Mouse (Mus musculus) midbrain, postnatal 0 days (tissue): ENCODE measurements around the gene Derl3. TPM values are rescaled to one million over a fixed set of nuclear protein-coding genes. Genes with fewer than 3 reads are reported as not detected.
A peak's percentile ranks its signal among the peaks of the same experiment; 100 is the strongest.
"Not testable (repeated sequence)": the region's sequence is repeated elsewhere in the genome, so short reads cannot be mapped to it uniquely, and the experiment has no call there.

ENCODE experiments used
- ATAC-seq: fragments of 200-750 bp; cut with Nextera tagmentation; 2 replicates; pipeline ENCODE4 v1.8.0; 2017; ENCODE audit warnings: moderate number of reproducible peaks, mild to moderate bottlenecking, moderate TSS enrichment, moderate library complexity; ENCODE audit not compliant: low FRiP score
- DNase-seq: peaks from one replicate; pipeline ENCODE4 v3.0.0-alpha.2; 2015; ENCODE audit warnings: low spot score
- H3K27ac ChIP-seq: fragments of 300-500 bp; sonication (generic); 2 replicates; pipeline ENCODE4 v1.5.1; 2014; ENCODE audit warnings: low read depth, mild to moderate bottlenecking, low read length, mixed read lengths
- H3K27me3 ChIP-seq: fragments of 300-500 bp; sonication (generic); 2 replicates; pipeline ENCODE4 v1.6.1; 2014; ENCODE audit warnings: low read length, control low read depth, mixed read lengths; ENCODE audit not compliant: insufficient read depth
- H3K36me3 ChIP-seq: fragments of 300-500 bp; sonication (generic); 2 replicates; pipeline ENCODE4 v1.6.1; 2014; ENCODE audit warnings: low read length, control low read depth, mixed read lengths; ENCODE audit not compliant: insufficient read depth
- H3K4me1 ChIP-seq: fragments of 300-500 bp; sonication (generic); 2 replicates; pipeline ENCODE4 v1.6.1; 2014; ENCODE audit warnings: mild to moderate bottlenecking, control low read depth, antibody characterized with exemption, low read length, mixed read lengths; ENCODE audit not compliant: insufficient read depth
- H3K4me2 ChIP-seq: fragments of 300-500 bp; sonication (generic); 2 replicates; pipeline ENCODE4 v1.6.1; 2014; ENCODE audit warnings: low read depth, mild to moderate bottlenecking, low read length, mixed read lengths; ENCODE audit not compliant: poor library complexity, severe bottlenecking
- H3K4me3 ChIP-seq: fragments of 300-500 bp; sonication (generic); 2 replicates; pipeline ENCODE4 v1.5.1; 2014; ENCODE audit warnings: low read depth, mild to moderate bottlenecking, low read length, moderate library complexity
- H3K9ac ChIP-seq: fragments of 300-500 bp; sonication (generic); replicated peaks from 2 replicates; pipeline ENCODE4 v1.6.1; 2014; ENCODE audit warnings: mild to moderate bottlenecking, low read length, moderate library complexity, mixed read lengths; ENCODE audit not compliant: poor library complexity, severe bottlenecking
- H3K9me3 ChIP-seq: fragments of 300-500 bp; sonication (generic); 2 replicates; pipeline ENCODE4 v1.6.1; 2016; ENCODE audit warnings: low read length, control low read depth
- CTCF ChIP-seq: IDR thresholded peaks from 2 replicates; pipeline ENCODE4 v1.5.1; 2016; ENCODE audit warnings: antibody characterized with exemption, mild to moderate bottlenecking
- WGBS: fragments of 180-500 bp; shearing (Covaris S2); extraction: QIAGEN DNeasy Blood & Tissue Kit; methylation state at CpG from one replicate; pipeline ENCODE4 v1.1.7; 2014; 5-methylcytosine and 5-hydroxymethylcytosine counted together
- polyA plus RNA-seq: library from polyadenylated mRNA; unstranded; fragments of >200 nt; fragmentation: Nextera tagmentation; extraction: Ambion mirVana; gene quantifications from 2 replicates; pipeline ENCODE4 v1.2.1, GENCODE M21; 2015
- total RNA-seq: library from RNA; depleted of rRNA; stranded (reverse); fragments of >200 nt; gene quantifications from 2 replicates; pipeline ENCODE4 v1.2.3, GENCODE M21; 2014

The Derl3 gene
- total and polyA plus RNA-seq, 2 experiments from 2014 or later: 1.4 TPM

DNA sequence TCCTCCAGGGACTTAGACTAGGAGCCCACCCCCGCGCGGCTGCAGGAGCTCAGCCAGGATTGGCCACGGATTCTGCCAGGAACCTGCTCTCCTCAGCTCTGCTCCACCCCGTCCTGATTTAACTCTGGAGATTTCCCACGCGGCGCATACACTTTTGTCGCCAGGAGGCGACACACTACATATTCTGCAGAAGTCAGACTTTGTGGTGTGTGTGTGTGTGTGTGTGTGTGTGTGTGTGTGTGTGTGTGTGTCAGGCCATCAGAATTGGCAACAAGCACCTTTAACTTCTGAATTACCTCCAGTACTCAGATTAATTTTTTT lies 10.0 kb upstream of the Derl3 start:
- no peak overlapping the region for H3K4me3 ChIP-seq

GRCm38 (mm10) chr10:75884742-75885141 lies 8.5 kb upstream of the Derl3 start:
- no peak for ATAC-seq

More for the DNA sequence above, 10.0 kb upstream of the Derl3 start:
- under 1% methylated on average over 10 of the region's 10 CpGs for WGBS
- DNase-seq (peak; percentile 81), ATAC-seq (peak; percentile 60; the same call in 1 of the 2 replicates)
- Histone ChIP-seq H3K9ac (no peak overlapping the region), H3K9me3 (no peaks in the 10 kb centered on the region), H3K4me1 (no peaks in the 10 kb centered on the region), H3K27ac (no peak overlapping the region), H3K4me2 (peak overlapping the region; percentile 15; the same call in 1 of the 2 replicates), H3K27me3 (no peaks in the 10 kb centered on the region), H3K36me3 (no peaks in the 10 kb centered on the region)
- peak; percentile 76 for TF ChIP-seq CTCF

GRCm38 (mm10) chr10:75887504-75887903 lies 5.7 kb upstream of the Derl3 start:
- WGBS: 91% methylated on average over 5 of the region's 5 CpGs
- not testable (repeated sequence) for ATAC-seq, H3K9ac ChIP-seq, H3K36me3 ChIP-seq, H3K27ac ChIP-seq, H3K4me1 ChIP-seq, DNase-seq, H3K4me3 ChIP-seq, H3K4me2 ChIP-seq, H3K9me3 ChIP-seq, H3K27me3 ChIP-seq

More at GRCm38 (mm10) chr10:75884742-75885141, 8.5 kb upstream of the Derl3 start:
- Histone ChIP-seq H3K9me3 (no peaks in the 10 kb centered on the region), H3K4me2 (no peak overlapping the region), H3K36me3 (no peaks in the 10 kb centered on the region), H3K4me3 (no peak overlapping the region), H3K27ac (no peak overlapping the region), H3K9ac (no peak overlapping the region), H3K4me1 (no peaks in the 10 kb centered on the region), H3K27me3 (no peaks in the 10 kb centered on the region)
- TF ChIP-seq CTCF: no peak
- 96% methylated on average over 8 of the region's 8 CpGs for whole genome bisulfite sequencing
- DNase-seq: no peak

DNA sequence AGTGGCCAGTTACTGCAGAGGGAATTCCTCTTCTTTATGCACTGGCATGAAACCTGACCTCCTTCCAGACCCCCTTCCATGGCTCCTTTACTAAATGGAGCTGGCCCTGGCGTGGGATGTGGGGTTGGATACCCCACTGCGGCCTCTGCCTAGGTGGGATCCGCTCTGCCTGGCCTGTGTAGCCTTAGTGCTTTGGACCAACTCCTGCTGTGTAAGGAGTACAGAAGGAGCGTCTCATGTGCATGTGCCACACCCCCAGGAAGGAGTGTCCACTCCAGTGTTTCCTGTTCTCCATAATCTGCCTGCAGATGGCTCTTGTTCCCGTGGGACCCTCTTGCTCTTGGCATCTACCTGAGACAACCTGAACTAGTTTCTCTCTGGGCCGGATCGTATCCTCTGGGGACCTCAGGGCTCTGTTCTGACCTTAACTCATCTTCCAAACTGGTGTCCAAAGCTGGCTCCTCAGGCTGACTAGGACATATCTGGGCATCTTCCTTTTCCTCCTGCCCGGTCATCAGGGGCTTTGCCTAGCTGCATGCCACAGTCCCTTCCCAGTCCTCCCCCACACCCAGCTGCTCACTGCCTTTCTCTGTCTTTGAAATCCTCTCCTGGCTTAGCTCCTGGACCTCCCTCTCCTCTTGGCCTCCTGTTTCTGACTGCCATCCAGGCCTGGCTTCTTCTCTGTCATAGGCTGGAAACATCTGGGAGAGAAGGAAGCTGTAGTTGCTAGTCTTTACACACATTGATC lies 3.6 kb upstream of the Derl3 start:
- no peaks in the 10 kb centered on the region for H3K9me3 ChIP-seq
- no peak overlapping the region for H3K4me2 ChIP-seq
- H3K9ac ChIP-seq: no peak overlapping the region
- ATAC-seq: no peak
- H3K4me3 ChIP-seq: no peak overlapping the region
- H3K4me1 ChIP-seq: peaks cover 4% of the 10 kb centered on the region; the same call in 1 of the 2 replicates
- 56% methylated on average over 8 of the region's 8 CpGs for WGBS
- no peaks in the 10 kb centered on the region for H3K27me3 ChIP-seq
- TF ChIP-seq CTCF: no peak
- no peak overlapping the region for H3K27ac ChIP-seq
- H3K36me3 ChIP-seq: peaks cover 4% of the 10 kb centered on the region; the same call in 1 of the 2 replicates
- no peak for DNase-seq

GRCm38 (mm10) chr10:75894601-75895000 lies 1.4 kb downstream of the Derl3 start:
- peaks cover 44% of the 10 kb centered on the region for H3K36me3 ChIP-seq
- peaks cover 4% of the 10 kb centered on the region; the same call in 1 of the 2 replicates for H3K4me1 ChIP-seq
- H3K9me3 ChIP-seq: no peaks in the 10 kb centered on the region
- H3K9ac ChIP-seq: no peak overlapping the region
- WGBS: 78% methylated on average over 6 of the region's 6 CpGs
- no peak overlapping the region for H3K27ac ChIP-seq
- H3K4me3 ChIP-seq: no peak overlapping the region
- ATAC-seq: no peak
- H3K27me3 ChIP-seq: no peaks in the 10 kb centered on the region
- no peak overlapping the region for H3K4me2 ChIP-seq
- DNase-seq: no peak
- no peak for TF ChIP-seq CTCF

GRCm38 (mm10) chr10:75895730-75896129 lies 2.5 kb downstream of the Derl3 start:
- Histone ChIP-seq H3K4me1 (peaks cover 4% of the 10 kb centered on the region; the same call in 1 of the 2 replicates), H3K9me3 (no peaks in the 10 kb centered on the region), H3K27me3 (no peaks in the 10 kb centered on the region), H3K9ac (no peak overlapping the region), H3K36me3 (peaks cover 50% of the 10 kb centered on the region), H3K4me2 (no peak overlapping the region), H3K27ac (no peak overlapping the region), H3K4me3 (no peak overlapping the region)
- no peak for ATAC-seq
- 95% methylated on average over 5 of the region's 5 CpGs for WGBS
- no peak for TF ChIP-seq CTCF
- DNase-seq: no peak
